Mouse (Mus musculus) kidney, adult 10 weeks (tissue): ENCODE results near the gene Zfp46. TPM values are rescaled to one million over a fixed set of nuclear protein-coding genes. Genes with fewer than 3 reads are reported as not detected.

ENCODE experiments used
- polyA plus RNA-seq: library from polyadenylated mRNA; stranded (reverse); fragments of 350-450 nt; fragmentation: Illumina TruSeq; extraction: RNeasy Lipid Tissue Mini Kit (QIAGEN cat#74804); gene quantifications from one replicate; pipeline ENCODE4 v1.2.3, GENCODE M21; 2014; ENCODE audit warnings: low read depth, low replicate concordance

The Zfp46 gene
- 4.6 TPM for polyA plus RNA-seq

DNA sequence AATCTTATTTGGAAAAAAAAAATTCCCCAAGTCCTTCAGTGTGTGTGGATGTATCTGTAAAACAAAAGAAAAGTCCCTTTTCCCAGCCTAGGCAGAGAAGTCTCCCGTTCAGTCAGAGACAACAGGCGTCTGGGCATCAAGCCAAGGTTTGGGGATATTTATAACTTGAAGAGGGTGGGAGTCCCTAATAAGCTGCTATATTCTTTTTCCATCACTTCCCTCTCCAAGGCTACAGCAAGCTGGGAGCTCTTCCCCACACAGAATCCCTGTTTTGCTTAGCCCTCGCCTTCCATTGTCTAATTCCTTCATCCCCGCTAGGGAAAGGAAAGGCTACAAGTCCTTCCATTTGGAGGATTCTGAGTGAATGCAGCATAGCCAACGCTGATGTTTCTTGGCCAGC, at the start of gene Zfp46:
TSS of gene Zfp46 (plus strand) at position 229 of the 400 bp plus-strand sequence.

DNA sequence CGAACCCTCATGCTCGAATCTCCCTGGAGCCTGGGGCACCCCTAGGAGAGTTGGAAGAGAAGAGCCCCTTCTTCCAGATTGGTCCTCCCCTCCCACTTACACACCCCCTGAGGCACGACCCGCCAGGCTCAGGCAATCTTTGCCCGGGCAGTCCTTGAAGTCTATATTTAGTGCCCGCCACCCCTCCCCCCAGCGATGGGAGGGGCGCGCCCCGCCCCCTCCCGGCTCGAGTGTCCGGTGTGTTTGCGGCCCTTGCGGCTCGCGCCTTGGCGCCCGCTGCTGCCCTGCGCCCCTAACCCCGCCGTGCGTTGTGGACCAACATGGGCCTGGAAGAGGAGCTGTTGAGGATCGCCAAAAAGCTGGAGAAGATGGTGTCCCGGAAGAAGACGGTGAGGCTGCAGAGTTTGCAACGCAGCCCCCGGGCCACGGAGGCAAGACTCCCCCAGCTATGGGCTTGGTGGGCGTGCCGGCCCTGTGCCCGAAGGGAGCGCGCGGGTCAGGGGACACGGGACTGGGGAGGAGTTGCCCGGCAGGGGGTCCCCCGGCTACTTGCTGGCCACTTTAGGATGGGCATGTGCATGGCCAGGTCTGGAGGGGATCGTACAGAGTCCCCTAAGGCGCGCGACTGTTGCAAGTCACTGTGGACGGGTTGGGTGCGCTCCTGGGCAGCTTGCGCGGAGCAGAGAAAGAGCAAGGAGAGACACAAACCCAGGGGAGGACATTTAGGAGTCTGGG, 36.6 kb upstream of the Zfp46 start, which contains the start of gene Tcea3:
TSS of gene Tcea3 (plus strand) at position 1 of the 735 bp plus-strand sequence.

GRCm38 (mm10) chr4:136310229-136311041, 26.0 kb downstream of the Zfp46 start, which contains the start of gene Hnrnpr:
Gene Hnrnpr (plus strand): TSS chr4:136310942.

Other genes starting within 250 kb of the Zfp46 start
- 235 TPM for gene Rpl11, start 231.3 kb upstream of the Zfp46 start, polyA plus RNA-seq
- 8.2 TPM for gene Id3, start 141.2 kb upstream of the Zfp46 start, polyA plus RNA-seq
- gene E2f2, start 112.3 kb upstream of the Zfp46 start, polyA plus RNA-seq, result 0.28 TPM
- gene Asap3, start 78.3 kb upstream of the Zfp46 start, polyA plus RNA-seq, result 0.77 TPM
- 27.6 TPM for gene Tcea3, start 37.0 kb upstream of the Zfp46 start, polyA plus RNA-seq
- 93.0 TPM for gene Hnrnpr, start 26.3 kb downstream of the Zfp46 start, polyA plus RNA-seq
- not detected for gene Htr1d, start 138.8 kb downstream of the Zfp46 start, polyA plus RNA-seq
- 0.24 TPM for gene 6030445D17Rik, start 177.6 kb downstream of the Zfp46 start, polyA plus RNA-seq
- gene Luzp1, start 185.1 kb downstream of the Zfp46 start, polyA plus RNA-seq, result 34.8 TPM